Mouse (Mus musculus) lung, postnatal 0 days (tissue): ENCODE measurements around the gene Bcas1. TPM values are rescaled to one million over a fixed set of nuclear protein-coding genes. Genes with fewer than 3 reads are reported as not detected.

Experiments used
- ATAC-seq: fragments of 200-750 bp; cut with Nextera tagmentation; 2 replicates; pipeline ENCODE4 v1.8.0; 2017; ENCODE audit warnings: moderate library complexity
- DNase-seq: peaks from one replicate; pipeline ENCODE4 v3.0.0-alpha.2; 2016; ENCODE audit warnings: low spot score
- H3K27ac ChIP-seq: fragments of 300-500 bp; sonication (generic); 2 replicates; pipeline ENCODE4 v1.5.1; 2014; ENCODE audit warnings: antibody characterized with exemption, mild to moderate bottlenecking, low read length, mixed read lengths
- H3K27me3 ChIP-seq: fragments of 300-500 bp; sonication (generic); replicated peaks from 2 replicates; pipeline ENCODE4 v1.6.1; 2014; ENCODE audit warnings: low read length, mixed read lengths; ENCODE audit not compliant: insufficient read depth
- H3K36me3 ChIP-seq: fragments of 300-500 bp; sonication (generic); 2 replicates; pipeline ENCODE4 v1.6.1; 2014; ENCODE audit warnings: low read length, mixed read lengths; ENCODE audit not compliant: insufficient read depth
- H3K4me1 ChIP-seq: fragments of 300-500 bp; sonication (generic); 2 replicates; pipeline ENCODE4 v1.6.1; 2014; ENCODE audit warnings: antibody characterized with exemption, low read depth, low read length, mixed read lengths; ENCODE audit not compliant: insufficient read depth
- H3K4me2 ChIP-seq: fragments of 300-500 bp; sonication (generic); replicated peaks from 2 replicates; pipeline ENCODE4 v1.6.1; 2014; ENCODE audit warnings: low read depth, mild to moderate bottlenecking, low read length, moderate library complexity, mixed read lengths
- H3K4me3 ChIP-seq: fragments of 300-500 bp; sonication (generic); 2 replicates; pipeline ENCODE4 v1.5.1; 2014; ENCODE audit warnings: low read depth, low read length
- H3K9ac ChIP-seq: fragments of 300-500 bp; sonication (generic); replicated peaks from 2 replicates; pipeline ENCODE4 v1.6.1; 2014; ENCODE audit warnings: low read depth, mild to moderate bottlenecking
- H3K9me3 ChIP-seq: fragments of 300-500 bp; sonication (generic); 2 replicates; pipeline ENCODE4 v1.6.1; 2016; ENCODE audit warnings: low read length, mixed read lengths
- CTCF ChIP-seq: IDR thresholded peaks from 2 replicates; pipeline ENCODE4 v1.5.1; 2016; ENCODE audit warnings: antibody characterized with exemption, mild to moderate bottlenecking
- EP300 ChIP-seq: IDR thresholded peaks from 2 replicates; pipeline ENCODE4 v1.6.1; 2016; ENCODE audit warnings: antibody characterized with exemption, mild to moderate bottlenecking, control low read depth
- WGBS: fragments of 180-500 bp; shearing (Covaris S2); extraction: QIAGEN DNeasy Blood & Tissue Kit; methylation state at CpG from one replicate; pipeline ENCODE4 v1.1.7; 2014; 5-methylcytosine and 5-hydroxymethylcytosine counted together
- polyA plus RNA-seq: library from polyadenylated mRNA; unstranded; fragments of >200 nt; fragmentation: Nextera tagmentation; extraction: Ambion mirVana; gene quantifications from 2 replicates; pipeline ENCODE4 v1.2.1, GENCODE M21; 2015

Bcas1 gene
- polyA plus RNA-seq, result 3.0 and 3.1 TPM in 2 replicates

GRCm38 (mm10) chr2:170427704-170428103, at the start of gene Bcas1:
Bcas1 (minus strand) TSS chr2:170427845.
- no peak within 1 kb of the TSS for H3K4me2 ChIP-seq
- H3K4me1 ChIP-seq, result no peaks in the 10 kb centered on the region
- TF ChIP-seq EP300 (no peak), CTCF (no peak)
- DNase-seq (peak; percentile 25), ATAC-seq (no peak)
- 55% methylated on average over 8 of the region's 8 CpGs for WGBS
- H3K9ac ChIP-seq, result no peak within 1 kb of the TSS
- H3K27ac ChIP-seq, result no peak within 1 kb of the TSS
- no peaks in the 10 kb centered on the region for H3K36me3 ChIP-seq
- H3K27me3 ChIP-seq, result no peaks in the 10 kb centered on the region
- H3K9me3 ChIP-seq, result no peaks in the 10 kb centered on the region
- no peak within 1 kb of the TSS for H3K4me3 ChIP-seq

GRCm38 (mm10) chr2:170476643-170477042, 49.0 kb upstream of the Bcas1 start:
- Histone ChIP-seq H3K4me2 (no peak overlapping the region), H3K4me1 (0 out of 2 replicates have a peak, but pooled peaks cover 5% of the 10 kb centered on the region), H3K27me3 (no peaks in the 10 kb centered on the region), H3K36me3 (no peaks in the 10 kb centered on the region), H3K27ac (no peak overlapping the region), H3K9ac (no peak overlapping the region), H3K9me3 (no peaks in the 10 kb centered on the region), H3K4me3 (no peak overlapping the region)
- DNase-seq, result peak; percentile 62
- ATAC-seq, result peak; percentile 71
- 26% methylated on average over 8 of the region's 8 CpGs for WGBS
- TF ChIP-seq EP300 (no peak), CTCF (0 out of 2 replicates have a peak, but pooled peaks have one; percentile 4)

- Histone ChIP-seq H3K27ac (no peak overlapping the region), H3K4me3 (no peak overlapping the region), H3K4me2 (no peak overlapping the region), H3K9me3 (no peaks in the 10 kb centered on the region), H3K9ac (no peak overlapping the region), H3K36me3 (no peaks in the 10 kb centered on the region), H3K4me1 (0 out of 2 replicates have a peak, but pooled peaks cover 5% of the 10 kb centered on the region), H3K27me3 (no peaks in the 10 kb centered on the region)
- TF ChIP-seq EP300, result no peak
- peak; percentile 64 for TF ChIP-seq CTCF
- ATAC-seq (no peak), DNase-seq (peak; percentile 7)
- 61% methylated on average over 11 of the region's 11 CpGs for WGBS
Observed at GRCm38 (mm10) chr2:170476215-170476614, 48.6 kb upstream of the Bcas1 start.

- Histone ChIP-seq H3K9ac (no peak overlapping the region), H3K36me3 (no peaks in the 10 kb centered on the region), H3K27me3 (no peaks in the 10 kb centered on the region), H3K9me3 (no peaks in the 10 kb centered on the region), H3K4me3 (no peak overlapping the region), H3K4me1 (0 out of 2 replicates have a peak, but pooled peaks cover 5% of the 10 kb centered on the region), H3K27ac (no peak overlapping the region), H3K4me2 (no peak overlapping the region)
- WGBS, result 70% methylated on average over 3 of the region's 3 CpGs
- no peak for TF ChIP-seq EP300
- TF ChIP-seq CTCF, result no peak
- no peak for DNase-seq
- no peak for ATAC-seq
Observed at GRCm38 (mm10) chr2:170475164-170475563, 47.5 kb upstream of the Bcas1 start.

- H3K4me1 ChIP-seq, result 0 out of 2 replicates have a peak, but pooled peaks cover 5% of the 10 kb centered on the region
Observed at GRCm38 (mm10) chr2:170474125-170474524, 46.5 kb upstream of the Bcas1 start.

GRCm38 (mm10) chr2:170470591-170470990, 42.9 kb upstream of the Bcas1 start:
- DNase-seq (no peak), ATAC-seq (no peak)
- Histone ChIP-seq H3K36me3 (no peaks in the 10 kb centered on the region), H3K4me3 (no peak overlapping the region), H3K4me2 (no peak overlapping the region), H3K9me3 (no peaks in the 10 kb centered on the region), H3K27ac (no peak overlapping the region), H3K27me3 (no peaks in the 10 kb centered on the region), H3K4me1 (no peaks in the 10 kb centered on the region), H3K9ac (no peak overlapping the region)
- WGBS, result 44% methylated on average over 5 of the region's 5 CpGs
- TF ChIP-seq EP300, result no peak
- no peak for TF ChIP-seq CTCF

More at GRCm38 (mm10) chr2:170474125-170474524, 46.5 kb upstream of the Bcas1 start:
- Histone ChIP-seq H3K4me3 (no peak overlapping the region), H3K36me3 (no peaks in the 10 kb centered on the region), H3K4me2 (no peak overlapping the region), H3K27ac (no peak overlapping the region), H3K9me3 (no peaks in the 10 kb centered on the region), H3K27me3 (no peaks in the 10 kb centered on the region), H3K9ac (no peak overlapping the region)
- 92% methylated on average over 5 of the region's 5 CpGs for WGBS
- DNase-seq (no peak), ATAC-seq (no peak)
- TF ChIP-seq CTCF (no peak), EP300 (no peak)
